8 mouse cellular contexts compared by ENCODE assay signal in genomic region chr6:94700067-94700491, GRCm38 (mm10). TPM values are rescaled to one million over a fixed set of nuclear protein-coding genes. Genes with fewer than 3 reads are reported as not detected.
DNase-seq lines count a peak whose midpoint lies in the region; ATAC-seq and TF ChIP-seq lines count a peak whose summit lies in the region.

Gene Lrig1 (minus strand): TSS chr6:94700158.

- no peak for TF ChIP-seq EP300 in liver, postnatal 0 days (IDR thresholded peaks at IDR 0.05; ENCODE audit: low read depth)

- peak within 1 kb of the TSS; percentile 94 for H3K4me2 ChIP-seq in forebrain, embryonic 16.5 days (ENCODE audit: low read length)
- H3K4me2 ChIP-seq in liver, postnatal 0 days (ENCODE audit: low read depth, low read length), result peak within 1 kb of the TSS; percentile 94
- H3K4me2 ChIP-seq in neural tube, embryonic 13.5 days, result peak within 1 kb of the TSS; percentile 93

- intact Hi-C loops in heart, postnatal 25 days (cut with DNase I), result loop anchor here (2.0 to 10.0 kb wide), 3 partner anchors 51 to 265 kb away; no protein-coding TSS in a partner anchor

- peak within 1 kb of the TSS; percentile 82 for H3K4me3 ChIP-seq in G1E (ENCODE audit: low read depth, low read length)
- H3K4me3 ChIP-seq in cerebellum, adult 2 months (replicated peaks; ENCODE audit: insufficient read depth, low read depth, low read length), result peak within 1 kb of the TSS; percentile 68
- H3K4me3 ChIP-seq in forebrain, embryonic 16.5 days (replicated peaks; ENCODE audit: low read length), result peak within 1 kb of the TSS; percentile 78
- H3K4me3 ChIP-seq in liver, postnatal 0 days (ENCODE audit: low read depth, low read length), result peak within 1 kb of the TSS; percentile 80
- H3K4me3 ChIP-seq in neural tube, embryonic 13.5 days, result peak within 1 kb of the TSS; percentile 97

- peak; percentile 81 for DNase-seq in G1E (ENCODE audit: low spot score)
- peak; percentile 97 to 99 for DNase-seq in cerebellum, adult 2 months
- DNase-seq in heart, postnatal 25 days (ENCODE audit: low spot score), result peak; percentile 98
- peak; percentile 96 for DNase-seq in layer of hippocampus, adult 11-12 months (ENCODE audit: low spot score)
- peak; percentile 96 for DNase-seq in liver, postnatal 0 days
- DNase-seq in telencephalon, adult 2 months (ENCODE audit: low read depth, low spot score), result peak; percentile 97

- peaks cover 6% of the 10 kb centered on the region for H3K36me3 ChIP-seq in G1E (replicated peaks)
- H3K36me3 ChIP-seq in forebrain, embryonic 16.5 days (ENCODE audit: control insufficient read depth, insufficient read depth), result no peaks in the 10 kb centered on the region
- no peaks in the 10 kb centered on the region for H3K36me3 ChIP-seq in liver, postnatal 0 days (replicated peaks; ENCODE audit: insufficient read depth, low read length)
- H3K36me3 ChIP-seq in neural tube, embryonic 13.5 days, result no peaks in the 10 kb centered on the region

- ATAC-seq in G1E (ENCODE audit: extremely low read depth, insufficient number of reproducible peaks, low FRiP score, poor library complexity, severe bottlenecking), result peak; percentile 94
- ATAC-seq in forebrain, embryonic 16.5 days, result peak; percentile 99
- peak; percentile 98 for ATAC-seq in liver, postnatal 0 days
- ATAC-seq in neural tube, embryonic 13.5 days (ENCODE audit: low read depth), result peak; percentile 99

- WGBS in cerebellum, adult 2 months, result 2% methylated on average over 37 of the region's 40 CpGs
- under 1% methylated on average over 34 of the region's 40 CpGs for WGBS in forebrain, embryonic 16.5 days
- WGBS in liver, postnatal 0 days (ENCODE audit: insufficient replicate concordance), result under 1% methylated on average over 25 of the region's 40 CpGs
- under 1% methylated on average over 32 of the region's 40 CpGs for WGBS in neural tube, embryonic 13.5 days

- no peak for TF ChIP-seq CTCF in G1E (IDR thresholded peaks at IDR 0.05; ENCODE audit: low read depth, low read length)
- TF ChIP-seq CTCF in cerebellum, adult 2 months (IDR thresholded peaks at IDR 0.05; ENCODE audit: borderline replicate concordance, insufficient read depth, low read depth, low read length), result no peak
- no peak for TF ChIP-seq CTCF in liver, postnatal 0 days (IDR thresholded peaks at IDR 0.05; ENCODE audit: low read depth)

- peaks cover 9% of the 10 kb centered on the region for H3K9me3 ChIP-seq in G1E (replicated peaks)
- H3K9me3 ChIP-seq in forebrain, embryonic 16.5 days (ENCODE audit: control insufficient read depth, low read length), result no peaks in the 10 kb centered on the region
- no peaks in the 10 kb centered on the region for H3K9me3 ChIP-seq in liver, postnatal 0 days (ENCODE audit: low read length)
- H3K9me3 ChIP-seq in neural tube, embryonic 13.5 days, result no peaks in the 10 kb centered on the region

- peak; percentile 77; the same call in 1 of the 2 replicates for TF ChIP-seq POLR2A in cerebellum, adult 2 months (IDR thresholded peaks at IDR 0.05; ENCODE audit: borderline replicate concordance, insufficient read depth, low read length)

- H3K9ac ChIP-seq in forebrain, embryonic 16.5 days (replicated peaks; ENCODE audit: low read depth, low read length), result peak within 1 kb of the TSS; percentile 71
- H3K9ac ChIP-seq in liver, postnatal 0 days (replicated peaks), result peak within 1 kb of the TSS; percentile 80
- peak within 1 kb of the TSS; percentile 97 for H3K9ac ChIP-seq in neural tube, embryonic 13.5 days

- peaks cover 52% of the 10 kb centered on the region for H3K4me1 ChIP-seq in G1E (ENCODE audit: insufficient read depth, low read depth, low read length)
- H3K4me1 ChIP-seq in cerebellum, adult 2 months (ENCODE audit: control insufficient read depth, insufficient read depth, low read length), result peaks cover 18% of the 10 kb centered on the region
- H3K4me1 ChIP-seq in forebrain, embryonic 16.5 days (replicated peaks; ENCODE audit: control insufficient read depth, insufficient read depth, low read length), result peaks cover 22% of the 10 kb centered on the region
- peaks cover 17% of the 10 kb centered on the region for H3K4me1 ChIP-seq in liver, postnatal 0 days (ENCODE audit: insufficient read depth)
- H3K4me1 ChIP-seq in neural tube, embryonic 13.5 days (replicated peaks), result peaks cover 62% of the 10 kb centered on the region

- peak within 1 kb of the TSS; percentile 65 for H3K27ac ChIP-seq in cerebellum, adult 2 months (ENCODE audit: insufficient read depth, low read length)
- peak within 1 kb of the TSS; percentile 73 for H3K27ac ChIP-seq in forebrain, embryonic 16.5 days (ENCODE audit: low read length)
- peak within 1 kb of the TSS; percentile 76 for H3K27ac ChIP-seq in liver, postnatal 0 days (ENCODE audit: low read depth)
- peak within 1 kb of the TSS; percentile 90 for H3K27ac ChIP-seq in neural tube, embryonic 13.5 days (replicated peaks)

- H3K27me3 ChIP-seq in G1E (ENCODE audit: insufficient read depth, low read length), result peaks cover 15% of the 10 kb centered on the region
- no peaks in the 10 kb centered on the region for H3K27me3 ChIP-seq in cerebellum, adult 2 months (ENCODE audit: control insufficient read depth, insufficient read depth, low read length)
- no peaks in the 10 kb centered on the region for H3K27me3 ChIP-seq in forebrain, embryonic 16.5 days (replicated peaks; ENCODE audit: control insufficient read depth, insufficient read depth, low read length)
- peaks cover 23% of the 10 kb centered on the region for H3K27me3 ChIP-seq in liver, postnatal 0 days (ENCODE audit: insufficient read depth, low read length)
- peaks cover 5% of the 10 kb centered on the region; the same call in 1 of the 2 replicates for H3K27me3 ChIP-seq in neural tube, embryonic 13.5 days

RNA-seq across cellular contexts. Expression of gene Lrig1, which starts in this region (rescaled TPM):
- total RNA-seq in G1E (2014; fragmentation: Nextera tagmentation) (19.8 and 23.6 TPM in 2 replicates), G1E (2017) (9.7 and 12.0 TPM in 2 replicates)
- polyA plus RNA-seq in G1E (2012), result 5.9 and 7.0 TPM in 2 replicates
- 84.5 and 86.2 TPM in 2 replicates for polyA plus RNA-seq in cerebellum, adult 2 months (2012; rRNA removed)
- 7.1 and 8.3 TPM in 2 replicates for polyA plus RNA-seq in forebrain, embryonic 16.5 days (2015; fragmentation: Nextera tagmentation; extraction: Ambion mirVana)
- 10 to 100 TPM; 35.3 to 35.9 TPM for total RNA-seq in heart, postnatal 25 days (2021)
- 2.5 and 2.9 TPM in 2 replicates for polyA plus RNA-seq in liver, postnatal 0 days (2015; fragmentation: Nextera tagmentation; extraction: Ambion mirVana)
- polyA plus RNA-seq in neural tube, embryonic 13.5 days (2015; fragmentation: Nextera tagmentation; extraction: Ambion mirVana), result 10.5 and 12.9 TPM in 2 replicates

Comparison
In these comparisons a context has a peak if more than half of its experiments do, and no peak if none do; other contexts are left out.
1. Peak in every context shown above with its lines: DNase-seq, ATAC-seq, H3K4me3 ChIP-seq and H3K27ac ChIP-seq.